Mouse (Mus musculus): Measurements from ENCODE around the gene Abhd4.

Abhd4 gene

DNA sequence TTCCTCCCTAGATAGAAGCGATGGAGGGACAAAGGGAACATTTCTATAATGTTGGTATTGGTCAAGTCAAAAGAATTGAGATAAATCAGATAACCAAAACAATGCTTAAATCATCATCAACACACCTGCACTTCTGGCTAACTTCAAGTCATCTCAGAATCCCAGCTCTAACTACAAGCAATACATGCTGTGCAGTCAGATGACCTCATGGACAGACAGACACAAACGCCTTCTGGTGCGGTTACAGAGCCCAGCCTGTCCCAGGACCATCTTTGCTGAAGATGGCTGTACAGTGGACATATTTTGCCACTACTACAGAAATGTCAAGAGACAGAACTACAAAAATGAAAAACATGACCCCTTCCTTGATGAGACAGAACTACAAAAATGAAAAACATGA lies 16.4 kb downstream of the Abhd4 start:
- DNase-seq (ENCODE audit: inconsistent age in 2 of 2, low spot score in 1 of 2): peak in 1 of 2 experiments; percentile 51

DNA sequence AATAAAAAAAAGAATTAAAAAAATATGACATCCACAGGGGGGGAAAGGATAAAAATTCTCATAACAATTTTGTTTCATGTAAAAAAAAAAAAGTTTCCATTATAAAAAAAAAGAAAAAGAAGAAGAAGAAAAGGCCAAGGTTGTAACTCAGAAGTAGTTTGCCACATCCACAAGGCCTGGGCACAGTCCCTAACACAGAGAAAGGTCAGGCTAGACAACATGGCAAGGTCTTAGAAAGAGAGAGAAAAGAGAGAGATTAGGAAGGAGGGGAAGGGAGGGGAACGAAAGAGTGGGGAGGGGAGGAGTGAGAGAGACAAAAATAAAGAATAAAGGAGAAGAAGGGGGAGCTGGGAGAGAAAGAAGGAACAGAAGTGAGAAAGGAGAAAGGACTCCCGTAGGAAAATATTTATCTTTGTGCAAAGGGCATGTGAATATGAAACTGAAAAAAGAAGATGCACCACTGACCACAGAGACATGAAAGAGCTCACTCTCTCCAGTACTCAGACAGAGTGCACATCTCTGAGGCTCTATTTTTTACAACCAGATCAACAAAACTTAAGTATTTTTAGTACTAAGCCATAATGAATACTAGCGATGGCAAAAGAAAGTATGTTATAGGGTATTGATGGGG lies 18.1 kb downstream of the Abhd4 start:
- DNase-seq (ENCODE audit: inconsistent age in 2 of 2, low spot score in 1 of 2): peak; percentile 64 to 85

- DNase-seq (ENCODE audit: inconsistent age in 2 of 2, low spot score in 1 of 2): peak in 1 of 2 experiments; percentile 61
Observed at GRCm38 (mm10) chr14:54272696-54273095, 18.7 kb downstream of the Abhd4 start.

- DNase-seq (ENCODE audit: inconsistent age in 2 of 2, low spot score in 1 of 2): no peak
Observed at GRCm38 (mm10) chr14:54276446-54276845, 22.5 kb downstream of the Abhd4 start.

DNA sequence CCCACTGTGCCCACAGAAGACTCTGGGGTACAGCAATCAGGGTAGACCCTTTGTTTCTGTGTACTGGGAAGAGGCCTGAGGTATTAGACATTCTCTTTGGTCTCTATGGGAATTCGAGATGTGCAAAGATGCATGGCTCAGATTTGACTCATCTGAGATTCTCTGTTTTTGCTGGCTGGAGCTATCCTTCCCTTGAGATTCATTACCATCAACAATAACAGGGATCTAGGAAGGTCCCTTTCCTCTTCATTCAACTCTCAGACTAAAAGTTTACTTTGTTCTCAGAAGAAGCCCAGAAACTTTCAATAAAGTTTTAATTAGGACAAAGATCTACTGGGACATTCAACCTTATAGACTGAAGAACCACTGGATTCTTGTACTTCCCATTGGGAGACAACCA lies 30.9 kb downstream of the Abhd4 start, which contains the start of gene Olfr49:
Gene Olfr49, minus strand, starts transcription at position 101 of the 400 bp plus-strand sequence.
- DNase-seq (ENCODE audit: inconsistent age in 2 of 2, low spot score in 1 of 2): no peak

- peak; percentile 84 to 92 for DNase-seq (ENCODE audit: inconsistent age in 2 of 2, low spot score in 1 of 2)
Observed at GRCm38 (mm10) chr14:54300136-54300535, 46.1 kb downstream of the Abhd4 start.

DNA sequence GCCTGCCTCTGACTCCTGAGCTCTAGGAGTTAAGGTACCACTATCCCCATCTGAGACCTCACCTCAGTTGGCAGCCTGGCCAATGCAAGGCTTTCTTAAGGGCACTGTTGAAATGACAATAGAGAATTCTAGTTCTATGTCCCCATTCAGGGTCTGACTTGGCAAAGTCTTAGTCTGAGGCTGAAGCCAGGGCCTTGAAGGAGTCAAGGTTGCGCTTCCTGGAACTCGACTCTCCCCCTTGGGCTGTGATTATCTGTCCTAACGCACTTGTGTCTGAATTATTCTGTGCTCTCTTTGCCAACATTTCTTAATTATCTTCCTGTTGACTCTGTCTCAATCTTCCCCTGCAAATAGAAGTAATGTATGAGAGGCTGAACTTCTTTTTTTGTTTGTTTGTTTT lies 46.7 kb downstream of the Abhd4 start:
- peak in 1 of 2 experiments; percentile 46 for DNase-seq (ENCODE audit: inconsistent age in 2 of 2, low spot score in 1 of 2)

GRCm38 (mm10) chr14:54311763-54312162 lies 57.8 kb downstream of the Abhd4 start:
- peak in 1 of 2 experiments; percentile 62 for DNase-seq (ENCODE audit: inconsistent age in 2 of 2, low spot score in 1 of 2)

Data from adrenal gland, adult (tissue).